Mouse (Mus musculus): ENCODE measurements at regions not wholly inside any gene's neighbourhood (a gene's known extent, or its start where the extent isn't known, plus 50 kb on each side); places are given as distances from the start of the nearest gene placed in this dataset.

DNA sequence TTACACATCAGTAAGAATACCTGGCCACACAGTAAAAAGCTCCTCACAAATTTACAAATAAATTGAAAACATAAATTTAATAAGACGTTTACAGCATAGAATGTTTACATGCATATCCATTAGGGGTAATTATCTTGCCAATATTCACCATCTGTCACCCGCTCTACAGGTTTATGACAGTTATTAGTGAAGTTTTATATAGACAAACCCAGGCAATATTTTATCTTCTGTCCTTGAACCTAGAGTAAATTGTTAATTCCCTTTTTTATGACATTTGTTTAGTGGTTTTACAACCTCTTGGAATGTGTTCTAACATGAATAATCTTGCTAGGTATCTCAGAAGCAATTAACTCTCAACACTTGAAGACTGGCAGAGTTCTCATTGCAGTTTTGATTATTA is 6458.7 kb downstream of the 9330182O14Rik start:
- no peak for ATAC-seq
- WGBS, result 82% methylated on average over 2 of the region's 2 CpGs
- DNase-seq, result no peak

DNA sequence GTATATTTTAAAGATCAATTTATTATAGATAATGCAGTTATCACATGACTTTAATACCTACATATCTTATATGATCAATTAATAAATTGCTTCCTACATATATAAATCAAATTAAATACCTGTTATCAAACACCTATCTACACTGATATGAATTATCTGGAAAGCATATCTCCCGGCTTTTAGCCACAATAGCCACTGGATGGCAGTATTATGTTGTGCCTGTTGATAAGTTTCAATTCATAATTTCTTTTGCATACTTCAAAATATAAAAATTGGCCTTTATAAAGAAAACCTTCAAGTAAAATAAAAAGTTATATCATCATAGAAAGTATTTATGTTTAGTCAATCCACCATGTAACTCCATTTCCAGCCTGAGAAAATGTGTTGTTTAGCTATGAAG is 6464.2 kb downstream of the 9330182O14Rik start:
- no peak overlapping the region for H3K4me3 ChIP-seq (ENCODE audit: low read depth, low read length)
- H3K4me1 ChIP-seq (ENCODE audit: insufficient read depth), result no peaks in the 10 kb centered on the region
- ATAC-seq (no peak), DNase-seq (peak; percentile 55)
- no peaks in the 10 kb centered on the region for H3K27me3 ChIP-seq (ENCODE audit: insufficient read depth, low read length)
- no peaks in the 10 kb centered on the region for H3K36me3 ChIP-seq (ENCODE audit: insufficient read depth)
- H3K9ac ChIP-seq, result no peak overlapping the region
- H3K9me3 ChIP-seq (ENCODE audit: low read length), result no peaks in the 10 kb centered on the region
- no peak overlapping the region for H3K27ac ChIP-seq (ENCODE audit: low read depth, low read length)
- peak; percentile 65 for TF ChIP-seq CTCF (IDR thresholded peaks at IDR 0.05; ENCODE audit: low read depth)
- 78% methylated on average over 1 of the region's 1 CpGs for WGBS
- H3K4me2 ChIP-seq (ENCODE audit: low read depth), result no peak overlapping the region

More for the DNA sequence above, 6458.7 kb downstream of the 9330182O14Rik start:
- no peak overlapping the region for H3K4me3 ChIP-seq (ENCODE audit: low read depth, low read length)
- no peaks in the 10 kb centered on the region for H3K9me3 ChIP-seq (ENCODE audit: low read length)
- TF ChIP-seq CTCF (IDR thresholded peaks at IDR 0.05; ENCODE audit: low read depth), result no peak
- no peak overlapping the region for H3K27ac ChIP-seq (ENCODE audit: low read depth, low read length)
- no peaks in the 10 kb centered on the region for H3K36me3 ChIP-seq (ENCODE audit: insufficient read depth)
- no peak overlapping the region for H3K4me2 ChIP-seq (ENCODE audit: low read depth)
- no peaks in the 10 kb centered on the region for H3K4me1 ChIP-seq (ENCODE audit: insufficient read depth)
- no peaks in the 10 kb centered on the region for H3K27me3 ChIP-seq (ENCODE audit: insufficient read depth, low read length)
- no peak overlapping the region for H3K9ac ChIP-seq

DNA sequence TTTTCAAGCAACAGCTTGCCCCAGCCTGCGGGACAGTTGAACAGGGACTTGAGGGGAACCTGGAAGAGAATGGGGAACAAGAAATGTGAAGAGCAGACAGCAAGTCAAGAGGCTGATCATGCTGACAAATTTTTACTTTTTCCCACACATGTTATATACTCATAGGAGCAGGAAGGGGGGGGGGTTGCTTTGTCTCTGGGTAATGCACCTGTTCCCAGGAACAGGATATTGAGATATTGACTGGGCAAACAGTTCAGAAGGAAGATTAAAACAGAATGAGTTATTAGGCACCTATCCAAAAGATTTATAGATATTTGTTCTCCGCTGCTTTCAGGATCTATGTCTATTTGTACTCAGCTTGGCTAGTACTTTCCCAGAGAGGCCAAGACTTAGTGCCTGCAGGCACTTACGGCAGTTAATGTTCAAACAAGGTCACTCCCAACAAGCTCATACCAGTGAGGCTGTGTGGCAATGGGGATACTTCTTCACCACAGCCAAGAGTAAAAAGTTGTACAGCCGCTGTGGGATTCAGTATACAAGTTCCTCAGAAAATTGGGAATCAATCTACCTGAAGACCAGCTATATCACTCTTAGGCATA is 6489.4 kb downstream of the 9330182O14Rik start:
- Histone ChIP-seq H3K27me3 (ENCODE audit: insufficient read depth, low read length) (no peaks in the 10 kb centered on the region), H3K4me1 (ENCODE audit: insufficient read depth) (no peaks in the 10 kb centered on the region), H3K9ac (no peak overlapping the region), H3K4me2 (ENCODE audit: low read depth) (no peak overlapping the region), H3K27ac (ENCODE audit: low read depth, low read length) (no peak overlapping the region), H3K9me3 (ENCODE audit: low read length) (no peaks in the 10 kb centered on the region), H3K4me3 (ENCODE audit: low read depth, low read length) (no peak overlapping the region), H3K36me3 (ENCODE audit: insufficient read depth) (no peaks in the 10 kb centered on the region)
- WGBS, result 92% methylated on average over 4 of the region's 4 CpGs
- no peak for TF ChIP-seq CTCF (IDR thresholded peaks at IDR 0.05; ENCODE audit: low read depth)
- ATAC-seq (no peak), DNase-seq (no peak)

DNA sequence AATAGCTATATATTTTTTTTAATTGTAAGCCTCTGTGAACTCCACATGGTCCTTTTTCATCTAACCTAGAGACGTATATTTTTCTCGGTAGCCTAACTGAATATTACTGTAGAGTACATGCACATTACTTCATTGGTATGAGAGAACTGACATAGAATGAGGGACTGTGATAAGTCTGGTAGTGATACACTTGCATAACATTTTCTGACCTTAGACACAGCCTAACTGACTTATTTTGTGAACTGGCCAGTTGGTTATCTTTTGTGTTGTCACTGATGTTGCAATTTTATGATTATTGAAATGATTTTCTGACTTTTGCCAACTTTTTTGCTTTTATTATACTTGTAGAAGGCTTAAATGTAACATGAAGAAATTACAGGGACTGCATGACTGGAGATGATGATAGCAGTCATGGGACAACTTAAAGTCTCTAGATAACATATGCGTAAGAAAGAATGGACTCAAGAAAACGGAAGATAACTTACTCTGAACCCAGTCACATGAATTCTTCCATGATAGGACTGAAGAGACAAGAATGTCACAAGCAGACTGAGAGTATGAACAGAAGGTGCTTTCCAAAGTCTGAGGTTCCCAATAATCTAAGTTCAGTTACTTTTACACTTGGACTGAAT is 6491.0 kb downstream of the 9330182O14Rik start:
- no peaks in the 10 kb centered on the region for H3K36me3 ChIP-seq (ENCODE audit: insufficient read depth)
- 89% methylated on average over 4 of the region's 4 CpGs for WGBS
- DNase-seq (no peak), ATAC-seq (no peak)
- H3K4me2 ChIP-seq (ENCODE audit: low read depth), result no peak overlapping the region
- no peaks in the 10 kb centered on the region for H3K27me3 ChIP-seq (ENCODE audit: insufficient read depth, low read length)
- no peaks in the 10 kb centered on the region for H3K4me1 ChIP-seq (ENCODE audit: insufficient read depth)
- no peaks in the 10 kb centered on the region for H3K9me3 ChIP-seq (ENCODE audit: low read length)
- no peak overlapping the region for H3K4me3 ChIP-seq (ENCODE audit: low read depth, low read length)
- H3K27ac ChIP-seq (ENCODE audit: low read depth, low read length), result no peak overlapping the region
- no peak for TF ChIP-seq CTCF (IDR thresholded peaks at IDR 0.05; ENCODE audit: low read depth)
- H3K9ac ChIP-seq, result no peak overlapping the region

Measured in forebrain, postnatal 0 days (tissue).